Mouse (Mus musculus) embryonic stem cell, embryonic (primary cell): ENCODE measurements around the gene Zdhhc24.

ENCODE experiments used
- CTCF ChIA-PET, 4 experiments: fragments of 300-600 bp in 2 of 4; fragments of 350-600 bp in 2 of 4; sonication (Branson Sonifier 250); formaldehyde crosslinking; loops; one replicate each; lab custom pipeline; 2022; ENCODE audit warnings: inconsistent platforms in 2 of 4; lab: Charles Lee
- POLR2A ChIA-PET, 4 experiments: fragments of 300-600 bp in 2 of 4; fragments of 350-600 bp in 2 of 4; sonication (Branson Sonifier 250); formaldehyde crosslinking; loops; one replicate each; lab custom pipeline; 2022; ENCODE audit warnings: antibody characterized with exemption in 4 of 4, inconsistent platforms in 1 of 4; lab: Charles Lee

Gene Zdhhc24

GRCm38 (mm10) chr19:4905979-4906794, 27.7 kb downstream of the Zdhhc24 start, which contains the start of gene Bbs1:
Bbs1 (minus strand) TSS chr19:4906628.
- POLR2A ChIA-PET = interaction anchor here (0.5 to 3.4 kb wide), 46 partner anchors 9 to 396 kb away, joined by 3 to 41 read pairs (median 4); partner anchors contain the start of genes Actn3 (in 2 of the 4), Dpp3 (in 2 of the 4), Gm21992 (in 2 of the 4) and Rbm14 (in 2 of the 4)
- CTCF ChIA-PET = interaction anchor here (0.7 to 2.2 kb wide), 13 partner anchors 9 to 143 kb away, joined by 3 to 8 read pairs (median 3); partner anchors contain the start of genes Ccdc87 (in 1 of the 4), Ccs (in 1 of the 4) and Dpp3 (in 1 of the 4)

- ChIA-PET POLR2A (interaction anchor here in 3 of 4 experiments (0.9 to 4.3 kb wide), 16 partner anchors 8 to 153 kb away, joined by 3 to 41 read pairs (median 12); partner anchors contain the start of genes Dpp3 (in 2 of the 3), Zdhhc24 (in 2 of the 3), Actn3 (in 1 of the 3) and Gm21992 (in 1 of the 3)), CTCF (interaction anchor here in 2 of 4 experiments (0.9 to 2.1 kb wide), 3 partner anchors 30 to 153 kb away, joined by 4 to 8 read pairs (median 4); partner anchors contain the start of genes Actn3 (in 1 of the 2) and Zdhhc24 (in 1 of the 2))
Observed at GRCm38 (mm10) chr19:4908107-4908506, 29.6 kb downstream of the Zdhhc24 start.

GRCm38 (mm10) chr19:4909376-4909775, 30.9 kb downstream of the Zdhhc24 start:
- ChIA-PET CTCF (interaction anchor here in 2 of 4 experiments (1.2 to 1.9 kb wide), 2 partner anchors 60 to 62 kb away, joined by 4 to 7 read pairs; no protein-coding TSS in a partner anchor), POLR2A (interaction anchor here in 3 of 4 experiments (0.6 to 4.3 kb wide), 7 partner anchors 10 to 97 kb away, joined by 3 to 12 read pairs (median 4); partner anchors contain the start of genes Dpp3 (in 1 of the 3), Gm21992 (in 1 of the 3), Rbm14 (in 1 of the 3) and Zdhhc24 (in 1 of the 3))

- ChIA-PET POLR2A (interaction anchor here (0.5 to 5.7 kb wide), 40 partner anchors 9 to 1409 kb away, joined by 3 to 36 read pairs (median 4); partner anchors contain the start of genes Bbs1 (in 4 of the 4), Gm21992 (in 3 of the 4), Rbm14 (in 3 of the 4) and Dpp3 (in 2 of the 4)), CTCF (interaction anchor here (0.7 to 1.5 kb wide), 6 partner anchors 9 to 140 kb away, joined by 3 to 4 read pairs (median 3); partner anchors contain the start of gene Dpp3 (in 1 of the 4))
Observed at GRCm38 (mm10) chr19:4915924-4916603, 37.6 kb downstream of the Zdhhc24 start.

- POLR2A ChIA-PET = interaction anchor here (0.6 to 5.7 kb wide), 30 partner anchors 8 to 520 kb away, joined by 3 to 36 read pairs (median 4); partner anchors contain the start of genes Bbs1 (in 4 of the 4), Gm21992 (in 3 of the 4), Rbm14 (in 3 of the 4) and Dpp3 (in 2 of the 4)
- CTCF ChIA-PET = interaction anchor here in 3 of 4 experiments (1.0 to 1.5 kb wide), 3 partner anchors 11 to 104 kb away, joined by 3 to 4 read pairs (median 3); partner anchors contain the start of gene Dpp3 (in 1 of the 3)
Observed at GRCm38 (mm10) chr19:4916827-4917226, 38.4 kb downstream of the Zdhhc24 start.

- POLR2A ChIA-PET = interaction anchor here in 1 of 4 experiments (0.5 to 1.2 kb wide), 3 partner anchors 10 to 116 kb away, joined by 3 read pairs; no protein-coding TSS in a partner anchor
- CTCF ChIA-PET = interaction anchor here in 1 of 4 experiments (0.5 kb wide), 1 partner anchor 159 kb away, joined by 13 read pairs; no protein-coding TSS in a partner anchor
Observed at GRCm38 (mm10) chr19:4919652-4920051, 41.2 kb downstream of the Zdhhc24 start.

GRCm38 (mm10) chr19:4925121-4925860, 46.8 kb downstream of the Zdhhc24 start:
- POLR2A ChIA-PET = interaction anchor here in 3 of 4 experiments (0.5 to 6.2 kb wide), 11 partner anchors 9 to 114 kb away, joined by 3 to 42 read pairs (median 4); partner anchors contain the start of genes Gm21992 (in 1 of the 3) and Rbm14 (in 1 of the 3)
- CTCF ChIA-PET = interaction anchor here (0.6 to 1.4 kb wide), 8 partner anchors 10 to 795 kb away, joined by 3 to 6 read pairs (median 3); partner anchors contain the start of genes Ccdc87 (in 1 of the 4) and Ccs (in 1 of the 4)

GRCm38 (mm10) chr19:4927904-4928531, 49.5 kb downstream of the Zdhhc24 start, which contains the start of gene Dpp3:
Dpp3 (minus strand) TSS chr19:4928287.
- POLR2A ChIA-PET = interaction anchor here (0.5 to 6.2 kb wide), 59 partner anchors 8 to 916 kb away, joined by 3 to 42 read pairs (median 4); partner anchors contain the start of genes Bbs1 (in 3 of the 4), Gm21992 (in 3 of the 4), Rbm14 (in 3 of the 4) and Rbm4 (in 3 of the 4)
- CTCF ChIA-PET = interaction anchor here in 3 of 4 experiments (0.6 to 1.4 kb wide), 13 partner anchors 12 to 1622 kb away, joined by 3 to 5 read pairs (median 3); partner anchors contain the start of genes Bbs1 (in 1 of the 3), Mrpl11 (in 1 of the 3) and Zdhhc24 (in 1 of the 3)

GRCm38 (mm10) chr19:4928781-4929180, 50.3 kb downstream of the Zdhhc24 start:
- CTCF ChIA-PET = interaction anchor here in 3 of 4 experiments (0.5 to 1.4 kb wide), 8 partner anchors 33 to 1622 kb away, joined by 3 to 16 read pairs (median 3); partner anchors contain the start of genes Mrpl11 (in 1 of the 3) and Zdhhc24 (in 1 of the 3)
- POLR2A ChIA-PET = interaction anchor here (0.5 to 6.2 kb wide), 42 partner anchors 8 to 1500 kb away, joined by 3 to 42 read pairs (median 4); partner anchors contain the start of genes Bbs1 (in 3 of the 4), Zdhhc24 (in 3 of the 4), Gm21992 (in 2 of the 4) and Rbm14 (in 2 of the 4)
